ENCODE assay signal across 8 mouse cellular contexts in the genomic region with DNA sequence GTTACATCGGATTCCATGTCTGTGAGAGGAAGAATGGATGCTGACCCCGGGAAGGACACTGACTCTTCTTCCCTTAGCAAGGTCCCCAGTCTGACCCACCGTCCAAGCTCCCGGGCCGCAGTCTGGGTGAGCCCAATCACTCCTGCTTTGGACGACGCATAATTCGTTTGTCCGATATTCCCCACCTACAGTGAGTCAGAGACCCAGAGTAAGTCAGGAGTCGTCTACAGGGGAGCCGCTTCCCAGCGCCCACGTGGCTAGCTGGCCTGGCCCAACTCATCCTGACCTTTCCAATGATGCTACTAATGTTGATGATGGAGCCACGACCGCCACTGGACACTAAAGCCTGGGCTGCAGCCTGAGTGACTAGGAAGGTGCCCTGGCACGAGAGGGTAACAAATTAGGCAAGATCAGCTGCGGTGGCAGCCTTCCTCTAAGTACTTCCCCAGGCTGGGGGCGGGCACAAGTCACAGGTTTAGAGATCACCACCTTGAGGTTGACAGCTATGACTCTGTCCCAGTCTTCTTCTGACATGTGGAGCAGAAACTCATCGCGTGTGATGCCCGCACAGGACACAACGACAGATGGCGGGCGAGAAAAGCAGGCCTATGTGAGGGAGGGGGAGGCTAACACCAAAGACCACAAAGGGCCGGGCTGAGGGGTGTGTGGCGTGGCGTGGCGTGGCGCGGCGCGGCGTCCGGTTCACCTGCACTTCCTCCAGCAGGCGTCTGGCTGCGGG. TPM values are rescaled to one million over a fixed set of nuclear protein-coding genes. Genes with fewer than 3 reads are reported as not detected.
DNase-seq lines count a peak whose midpoint lies in the region; ATAC-seq lines count a peak whose summit lies in the region.

No protein-coding gene starts in this region.

- H3K36me3 ChIP-seq in heart, embryonic 10.5 days: peaks cover 36% of the 10 kb centered on the region
- H3K36me3 ChIP-seq in forebrain, embryonic 16.5 days (ENCODE audit: control insufficient read depth, insufficient read depth): peaks cover 6% of the 10 kb centered on the region
- peaks cover 35% of the 10 kb centered on the region for H3K36me3 ChIP-seq in kidney, embryonic 15.5 days

- H3K9ac ChIP-seq in forebrain, embryonic 16.5 days (replicated peaks; ENCODE audit: low read depth, low read length): peak overlapping the region; percentile 73
- peak overlapping the region; percentile 77 for H3K9ac ChIP-seq in kidney, embryonic 15.5 days

- peak; percentile 60 for ATAC-seq in activated CD4-positive, CD25-positive, alpha-beta regulatory T cell, adult 4 months
- ATAC-seq in forebrain, embryonic 16.5 days: no peak
- no peak; the same call in 1 of the 2 replicates for ATAC-seq in kidney, embryonic 15.5 days (replicated peaks; ENCODE audit: low FRiP score)
- peak; percentile 33 for ATAC-seq in megakaryocyte progenitor cell, adult 5-6 weeks (replicated peaks; ENCODE audit: poor library complexity)

- H3K27me3 ChIP-seq in heart, embryonic 10.5 days (ENCODE audit: insufficient read depth, poor library complexity, severe bottlenecking): no peaks in the 10 kb centered on the region
- no peaks in the 10 kb centered on the region for H3K27me3 ChIP-seq in forebrain, embryonic 16.5 days (replicated peaks; ENCODE audit: control insufficient read depth, insufficient read depth, low read length)
- H3K27me3 ChIP-seq in kidney, embryonic 15.5 days: no peaks in the 10 kb centered on the region

- H3K4me1 ChIP-seq in heart, embryonic 10.5 days: peaks cover 75% of the 10 kb centered on the region
- peaks cover 61% of the 10 kb centered on the region for H3K4me1 ChIP-seq in forebrain, embryonic 16.5 days (replicated peaks; ENCODE audit: control insufficient read depth, insufficient read depth, low read length)
- H3K4me1 ChIP-seq in kidney, embryonic 15.5 days: peaks cover 63% of the 10 kb centered on the region

- 11% methylated on average over 36 of the region's 36 CpGs for WGBS in heart, embryonic 10.5 days
- WGBS in forebrain, embryonic 16.5 days: 2% methylated on average over 31 of the region's 36 CpGs
- 7% methylated on average over 36 of the region's 36 CpGs for WGBS in kidney, embryonic 15.5 days

- H3K9me3 ChIP-seq in heart, embryonic 10.5 days: no peaks in the 10 kb centered on the region
- no peaks in the 10 kb centered on the region for H3K9me3 ChIP-seq in forebrain, embryonic 16.5 days (ENCODE audit: control insufficient read depth, low read length)
- H3K9me3 ChIP-seq in kidney, embryonic 15.5 days (replicated peaks): no peaks in the 10 kb centered on the region

- intact Hi-C loops in heart, postnatal 25 days (cut with DNase I): loop anchor here (5.0 kb wide), 1 partner anchor 90 kb away; a partner anchor contains a TSS

- peak overlapping the region; percentile 87 for H3K4me2 ChIP-seq in forebrain, embryonic 16.5 days (ENCODE audit: low read length)
- peak overlapping the region; percentile 94 for H3K4me2 ChIP-seq in kidney, embryonic 15.5 days

- H3K27ac ChIP-seq in heart, embryonic 10.5 days: peak overlapping the region; percentile 86
- H3K27ac ChIP-seq in forebrain, embryonic 16.5 days (ENCODE audit: low read length): peak overlapping the region; percentile 70
- H3K27ac ChIP-seq in kidney, embryonic 15.5 days: peak overlapping the region; percentile 86

- peak; percentile 75 for DNase-seq in heart, embryonic 10.5 days (ENCODE audit: low spot score)
- no peak for DNase-seq in heart, postnatal 25 days (ENCODE audit: low spot score)
- DNase-seq in spleen, postnatal 4 days (ENCODE audit: low spot score in 2 of 2): peak; percentile 66 to 79
- no peak for DNase-seq in left cerebral cortex, adult 18-20 months (ENCODE audit: low spot score in 2 of 2)

- peak overlapping the region; percentile 76 for H3K4me3 ChIP-seq in heart, embryonic 10.5 days
- peak overlapping the region; percentile 68 for H3K4me3 ChIP-seq in forebrain, embryonic 16.5 days (replicated peaks; ENCODE audit: low read length)
- peak overlapping the region; percentile 90 for H3K4me3 ChIP-seq in kidney, embryonic 15.5 days (replicated peaks)

RNA-seq across cellular contexts. Expression of a gene that starts 0.8 kb away (rescaled TPM):
- 32.4 and 36.4 TPM in 2 replicates for polyA plus RNA-seq in heart, embryonic 10.5 days (2016; fragmentation: Nextera tagmentation; extraction: Ambion mirVana)
- 100 to 1,000 TPM in 1 of 2 experiments, 10 to 100 TPM in 1; 98.1 to 100 TPM for total RNA-seq in heart, postnatal 25 days (2021)
- polyA plus RNA-seq in activated CD4-positive, CD25-positive, alpha-beta regulatory T cell, adult 4 months (2017; shearing (Covaris generic)): 10 to 100 TPM; 29.3 to 35.2 TPM
- polyA plus RNA-seq in forebrain, embryonic 16.5 days (2015; fragmentation: Nextera tagmentation; extraction: Ambion mirVana): 63.9 and 65.4 TPM in 2 replicates
- 51.7 and 52.5 TPM in 2 replicates for polyA plus RNA-seq in kidney, embryonic 15.5 days (2015; fragmentation: Nextera tagmentation; extraction: Ambion mirVana)
- 61.7 and 65.6 TPM in 2 replicates for total RNA-seq in megakaryocyte progenitor cell, adult 5-6 weeks (2015)
- total RNA-seq in megakaryocyte progenitor cell, adult 5-6 weeks (2017): 36.6 and 46.5 TPM in 2 replicates
- total RNA-seq in left cerebral cortex, adult 18-20 months (2021): 10 to 100 TPM; 39.3 to 43.2 TPM

RNA-seq across cellular contexts. Expression of a gene that starts 2.6 kb away (rescaled TPM):
- 14.4 and 15.8 TPM in 2 replicates for polyA plus RNA-seq in heart, embryonic 10.5 days (2016; fragmentation: Nextera tagmentation; extraction: Ambion mirVana)
- 10 to 100 TPM; 12.6 to 13.2 TPM for total RNA-seq in heart, postnatal 25 days (2021)
- polyA plus RNA-seq in activated CD4-positive, CD25-positive, alpha-beta regulatory T cell, adult 4 months (2017; shearing (Covaris generic)): 1 to 10 TPM; 2.2 to 3.4 TPM
- 16.0 and 20.4 TPM in 2 replicates for polyA plus RNA-seq in forebrain, embryonic 16.5 days (2015; fragmentation: Nextera tagmentation; extraction: Ambion mirVana)
- 20.3 and 21.7 TPM in 2 replicates for polyA plus RNA-seq in kidney, embryonic 15.5 days (2015; fragmentation: Nextera tagmentation; extraction: Ambion mirVana)
- 8.1 and 9.6 TPM in 2 replicates for total RNA-seq in megakaryocyte progenitor cell, adult 5-6 weeks (2015)
- total RNA-seq in megakaryocyte progenitor cell, adult 5-6 weeks (2017): 9.8 and 12.7 TPM in 2 replicates
- 10 to 100 TPM; 31.6 to 34.6 TPM for total RNA-seq in left cerebral cortex, adult 18-20 months (2021)

RNA-seq across cellular contexts. Expression of a gene that starts 4.4 kb away (rescaled TPM):
- 160 and 180 TPM in 2 replicates for polyA plus RNA-seq in heart, embryonic 10.5 days (2016; fragmentation: Nextera tagmentation; extraction: Ambion mirVana)
- 10 to 100 TPM; 60.4 to 61.3 TPM for total RNA-seq in heart, postnatal 25 days (2021)
- 10 to 100 TPM; 34.6 to 49.4 TPM for polyA plus RNA-seq in activated CD4-positive, CD25-positive, alpha-beta regulatory T cell, adult 4 months (2017; shearing (Covaris generic))
- 148 and 157 TPM in 2 replicates for polyA plus RNA-seq in forebrain, embryonic 16.5 days (2015; fragmentation: Nextera tagmentation; extraction: Ambion mirVana)
- polyA plus RNA-seq in kidney, embryonic 15.5 days (2015; fragmentation: Nextera tagmentation; extraction: Ambion mirVana): 197 and 211 TPM in 2 replicates
- total RNA-seq in megakaryocyte progenitor cell, adult 5-6 weeks (2015): 6.2 and 9.5 TPM in 2 replicates
- total RNA-seq in megakaryocyte progenitor cell, adult 5-6 weeks (2017): 101 and 107 TPM in 2 replicates
- 100 to 1,000 TPM in 1 of 2 experiments, 10 to 100 TPM in 1; 96.1 to 101 TPM for total RNA-seq in left cerebral cortex, adult 18-20 months (2021)

RNA-seq across cellular contexts. Expression of a gene that starts 4.5 kb away (rescaled TPM):
- polyA plus RNA-seq in heart, embryonic 10.5 days (2016; fragmentation: Nextera tagmentation; extraction: Ambion mirVana): 31.4 and 40.6 TPM in 2 replicates
- 10 to 100 TPM; 40.5 to 42.1 TPM for total RNA-seq in heart, postnatal 25 days (2021)
- polyA plus RNA-seq in activated CD4-positive, CD25-positive, alpha-beta regulatory T cell, adult 4 months (2017; shearing (Covaris generic)): 1 to 10 TPM; 7.2 to 9.0 TPM
- polyA plus RNA-seq in forebrain, embryonic 16.5 days (2015; fragmentation: Nextera tagmentation; extraction: Ambion mirVana): 55.6 and 60.2 TPM in 2 replicates
- polyA plus RNA-seq in kidney, embryonic 15.5 days (2015; fragmentation: Nextera tagmentation; extraction: Ambion mirVana): 50.5 and 53.0 TPM in 2 replicates
- 22.1 and 22.2 TPM in 2 replicates for total RNA-seq in megakaryocyte progenitor cell, adult 5-6 weeks (2015)
- total RNA-seq in megakaryocyte progenitor cell, adult 5-6 weeks (2017): 34.2 and 42.6 TPM in 2 replicates
- 10 to 100 TPM; 80.6 to 84.1 TPM for total RNA-seq in left cerebral cortex, adult 18-20 months (2021)

RNA-seq across cellular contexts. Expression of a gene that starts 12.2 kb away (rescaled TPM):
- 0.38 and 1.0 TPM in 2 replicates for polyA plus RNA-seq in heart, embryonic 10.5 days (2016; fragmentation: Nextera tagmentation; extraction: Ambion mirVana)
- total RNA-seq in heart, postnatal 25 days (2021): 1 to 10 TPM; 1.1 to 2.2 TPM
- polyA plus RNA-seq in activated CD4-positive, CD25-positive, alpha-beta regulatory T cell, adult 4 months (2017; shearing (Covaris generic)): under 1 TPM; 0.07 to 0.20 TPM
- polyA plus RNA-seq in forebrain, embryonic 16.5 days (2015; fragmentation: Nextera tagmentation; extraction: Ambion mirVana): 2.3 and 4.0 TPM in 2 replicates
- 2.2 and 6.6 TPM in 2 replicates for polyA plus RNA-seq in kidney, embryonic 15.5 days (2015; fragmentation: Nextera tagmentation; extraction: Ambion mirVana)
- total RNA-seq in megakaryocyte progenitor cell, adult 5-6 weeks (2015): 0.83 and 0.94 TPM in 2 replicates
- 1.9 and 3.1 TPM in 2 replicates for total RNA-seq in megakaryocyte progenitor cell, adult 5-6 weeks (2017)
- total RNA-seq in left cerebral cortex, adult 18-20 months (2021): 10 to 100 TPM; 14.5 to 14.6 TPM

Comparison
In these comparisons a context has a peak if more than half of its experiments do, and no peak if none do; other contexts are left out.
1. DNase-seq: peak in heart, embryonic 10.5 days (single experiment) and spleen, postnatal 4 days (2 of 2); none in heart, postnatal 25 days (single experiment) and left cerebral cortex, adult 18-20 months (0 of 2).
2. ATAC-seq: peak in activated CD4-positive, CD25-positive, alpha-beta regulatory T cell, adult 4 months (single experiment) and megakaryocyte progenitor cell, adult 5-6 weeks (single experiment); none in forebrain, embryonic 16.5 days (single experiment) and kidney, embryonic 15.5 days (single experiment).
3. Peak in every context shown above with its lines, with median percentiles within 50 percentile points of each other: H3K27ac ChIP-seq and H3K4me3 ChIP-seq.